ENCODE assay signal across 8 mouse cellular contexts in genomic region chr17:56040030-56040856, GRCm38 (mm10). TPM values are rescaled to one million over a fixed set of nuclear protein-coding genes. Genes with fewer than 3 reads are reported as not detected.
DNase-seq lines count a peak whose midpoint lies in the region; ATAC-seq and TF ChIP-seq lines count a peak whose summit lies in the region.

Gene Chaf1a, plus strand, starts transcription at chr17:56040439.

- peak within 1 kb of the TSS; percentile 76 for H3K4me3 ChIP-seq in bone marrow, adult 2 months (replicated peaks; ENCODE audit: control insufficient read depth, low read depth, low read length)
- peak within 1 kb of the TSS; percentile 65 for H3K4me3 ChIP-seq in embryonic facial prominence, embryonic 15.5 days (replicated peaks)
- H3K4me3 ChIP-seq in limb, embryonic 14.5 days (replicated peaks; ENCODE audit: low read length) = peak within 1 kb of the TSS; percentile 82
- peak within 1 kb of the TSS; percentile 77 for H3K4me3 ChIP-seq in midbrain, postnatal 0 days (ENCODE audit: low read depth, low read length)

- H3K36me3 ChIP-seq in embryonic facial prominence, embryonic 15.5 days = peaks cover 12% of the 10 kb centered on the region
- H3K36me3 ChIP-seq in limb, embryonic 14.5 days (ENCODE audit: control insufficient read depth, insufficient read depth, low read length) = peaks cover 14% of the 10 kb centered on the region
- no peaks in the 10 kb centered on the region for H3K36me3 ChIP-seq in midbrain, postnatal 0 days (ENCODE audit: insufficient read depth, low read length)

- H3K27me3 ChIP-seq in embryonic facial prominence, embryonic 15.5 days = no peaks in the 10 kb centered on the region
- no peaks in the 10 kb centered on the region for H3K27me3 ChIP-seq in limb, embryonic 14.5 days (ENCODE audit: control insufficient read depth, insufficient read depth, low read length)
- no peaks in the 10 kb centered on the region for H3K27me3 ChIP-seq in midbrain, postnatal 0 days (ENCODE audit: insufficient read depth, low read length)

- H3K9me3 ChIP-seq in embryonic facial prominence, embryonic 15.5 days (replicated peaks) = no peaks in the 10 kb centered on the region
- no peaks in the 10 kb centered on the region for H3K9me3 ChIP-seq in limb, embryonic 14.5 days (ENCODE audit: control insufficient read depth, low read length)
- H3K9me3 ChIP-seq in midbrain, postnatal 0 days (ENCODE audit: low read length) = no peaks in the 10 kb centered on the region

- TF ChIP-seq CTCF in bone marrow, adult 2 months (IDR thresholded peaks at IDR 0.05; ENCODE audit: control insufficient read depth, insufficient read depth, low read length) = no peak
- TF ChIP-seq CTCF in midbrain, postnatal 0 days (IDR thresholded peaks at IDR 0.05) = no peak

- H3K27ac ChIP-seq in bone marrow, adult 2 months (ENCODE audit: control insufficient read depth, insufficient read depth, low read depth, low read length, poor library complexity) = peak within 1 kb of the TSS; percentile 3; the same call in 1 of the 2 replicates
- peak within 1 kb of the TSS; percentile 79 for H3K27ac ChIP-seq in embryonic facial prominence, embryonic 15.5 days (replicated peaks)
- peak within 1 kb of the TSS; percentile 83 for H3K27ac ChIP-seq in limb, embryonic 14.5 days (replicated peaks; ENCODE audit: low read depth, low read length)
- H3K27ac ChIP-seq in midbrain, postnatal 0 days (ENCODE audit: low read depth, low read length) = 0 out of 2 replicates have a peak within 1 kb of the TSS, but pooled peaks have one; percentile 32

- ATAC-seq in embryonic facial prominence, embryonic 15.5 days (ENCODE audit: insufficient number of reproducible peaks, low FRiP score, low TSS enrichment, low read depth) = peak; percentile 89
- peak; percentile 89 for ATAC-seq in limb, embryonic 14.5 days (ENCODE audit: low FRiP score, low read depth)
- peak; percentile 84 for ATAC-seq in midbrain, postnatal 0 days (ENCODE audit: low FRiP score)

- WGBS in bone marrow, adult 2 months = under 1% methylated on average over 68 of the region's 68 CpGs
- WGBS in embryonic facial prominence, embryonic 15.5 days = under 1% methylated on average over 68 of the region's 68 CpGs
- WGBS in limb, embryonic 14.5 days = under 1% methylated on average over 67 of the region's 68 CpGs
- under 1% methylated on average over 68 of the region's 68 CpGs for WGBS in midbrain, postnatal 0 days

- H3K4me2 ChIP-seq in embryonic facial prominence, embryonic 15.5 days (replicated peaks) = peak within 1 kb of the TSS; percentile 82
- peak within 1 kb of the TSS; percentile 58 for H3K4me2 ChIP-seq in limb, embryonic 14.5 days (replicated peaks; ENCODE audit: low read depth, low read length, severe bottlenecking)
- H3K4me2 ChIP-seq in midbrain, postnatal 0 days (ENCODE audit: low read depth, low read length, poor library complexity, severe bottlenecking) = peak within 1 kb of the TSS; percentile 97

- no peaks in the 10 kb centered on the region for H3K4me1 ChIP-seq in bone marrow, adult 2 months (ENCODE audit: control insufficient read depth, insufficient read depth, low read length)
- H3K4me1 ChIP-seq in embryonic facial prominence, embryonic 15.5 days = peaks cover 21% of the 10 kb centered on the region
- H3K4me1 ChIP-seq in limb, embryonic 14.5 days (ENCODE audit: control insufficient read depth, insufficient read depth, low read length) = peaks cover 15% of the 10 kb centered on the region
- H3K4me1 ChIP-seq in midbrain, postnatal 0 days (ENCODE audit: insufficient read depth, low read length) = peaks cover 4% of the 10 kb centered on the region

- peak; percentile 61; the same call in 1 of the 2 replicates for TF ChIP-seq POLR2A in bone marrow, adult 2 months (IDR thresholded peaks at IDR 0.05; ENCODE audit: borderline replicate concordance, control insufficient read depth, low read depth, low read length)
- TF ChIP-seq POLR2A in limb, embryonic 14.5 days (IDR thresholded peaks at IDR 0.05; ENCODE audit: borderline replicate concordance, extremely low read depth, insufficient read depth, insufficient read length) = peak; percentile 45; the same call in 1 of the 2 replicates

- peak within 1 kb of the TSS; percentile 78 for H3K9ac ChIP-seq in embryonic facial prominence, embryonic 15.5 days
- H3K9ac ChIP-seq in limb, embryonic 14.5 days (ENCODE audit: low read depth, low read length, severe bottlenecking) = peak within 1 kb of the TSS; percentile 92
- peak within 1 kb of the TSS; percentile 64 for H3K9ac ChIP-seq in midbrain, postnatal 0 days (replicated peaks; ENCODE audit: low read length, poor library complexity, severe bottlenecking)

- peak; percentile 99 for DNase-seq in 416B (ENCODE audit: low read depth)
- DNase-seq in heart, adult 8-10 months (ENCODE audit: low spot score) = peak; percentile 98
- peak; percentile 99 for DNase-seq in kidney, adult 9 months
- DNase-seq in limb, embryonic 14.5 days (ENCODE audit: low spot score) = peak; percentile 100
- peak; percentile 100 for DNase-seq in midbrain, postnatal 0 days (ENCODE audit: low spot score)
- DNase-seq in spleen, postnatal 14 days (ENCODE audit: low spot score in 2 of 2) = peak; percentile 92 to 94

RNA-seq across cellular contexts. Expression of gene Chaf1a, which starts in this region (rescaled TPM):
- 55.8 and 73.6 TPM in 2 replicates for polyA plus RNA-seq in bone marrow, adult 2 months (2011; ENCODE audit: insufficient read depth, insufficient read length, low replicate concordance, missing spikeins)
- polyA plus RNA-seq in embryonic facial prominence, embryonic 15.5 days (2015; fragmentation: Nextera tagmentation; extraction: Ambion mirVana) = 21.6 and 23.0 TPM in 2 replicates
- total RNA-seq in heart, adult 8-10 months (2022) = 1 to 10 TPM in 3 of 4 experiments, under 1 TPM in 1; 0.84 to 1.9 (median 1.4) TPM
- polyA plus RNA-seq in limb, embryonic 14.5 days (2012; rRNA removed) = 22.8 and 25.1 TPM in 2 replicates
- polyA plus RNA-seq in limb, embryonic 14.5 days (2014; fragmentation: Nextera tagmentation; extraction: Ambion mirVana) = 18.4 and 19.3 TPM in 2 replicates
- total RNA-seq in midbrain, postnatal 0 days (2014; rRNA removed) = 2.7 and 3.1 TPM in 2 replicates
- 2.4 and 2.8 TPM in 2 replicates for polyA plus RNA-seq in midbrain, postnatal 0 days (2015; fragmentation: Nextera tagmentation; extraction: Ambion mirVana)

Comparison
In these comparisons a context has a peak if more than half of its experiments do, and no peak if none do; other contexts are left out.
1. Peak in every context shown above with its lines: DNase-seq, ATAC-seq, H3K4me3 ChIP-seq and H3K27ac ChIP-seq.
2. H3K27ac ChIP-seq: peak in every context shown above with its lines; median percentile 83 in limb, embryonic 14.5 days; 79 in embryonic facial prominence, embryonic 15.5 days; 32 in midbrain, postnatal 0 days; 3 in bone marrow, adult 2 months.